Mouse (Mus musculus) erythroblast, embryonic 14.5 days (primary cell): ENCODE data around the gene Gfra1.

ENCODE experiments used
- GATA1 ChIP-seq: IDR thresholded peaks from 2 replicates; pipeline ENCODE4 v1.6.1; 2012; ENCODE audit warnings: low read length, inconsistent platforms, mixed read lengths
- TAL1 ChIP-seq: IDR thresholded peaks from 3 replicates; pipeline ENCODE4 v1.6.1; 2012; ENCODE audit warnings: low read length, inconsistent platforms, mixed read lengths

- TF ChIP-seq GATA1, result no peak
- TF ChIP-seq TAL1, result no peak
These were observed 159.5 kb downstream of the Gfra1 start for GRCm38 (mm10) chr19:58295986-58296841.
